Mouse (Mus musculus) kidney, postnatal 10 days (tissue): Measurements from ENCODE around the gene Cln3.
A peak's percentile ranks its signal among the peaks of the same experiment; 100 is the strongest.

Experiments used
- DNase-seq: peaks from one replicate; pipeline ENCODE4 v3.0.0; 2021; ENCODE audit warnings: mixed read lengths

Gene Cln3

DNA sequence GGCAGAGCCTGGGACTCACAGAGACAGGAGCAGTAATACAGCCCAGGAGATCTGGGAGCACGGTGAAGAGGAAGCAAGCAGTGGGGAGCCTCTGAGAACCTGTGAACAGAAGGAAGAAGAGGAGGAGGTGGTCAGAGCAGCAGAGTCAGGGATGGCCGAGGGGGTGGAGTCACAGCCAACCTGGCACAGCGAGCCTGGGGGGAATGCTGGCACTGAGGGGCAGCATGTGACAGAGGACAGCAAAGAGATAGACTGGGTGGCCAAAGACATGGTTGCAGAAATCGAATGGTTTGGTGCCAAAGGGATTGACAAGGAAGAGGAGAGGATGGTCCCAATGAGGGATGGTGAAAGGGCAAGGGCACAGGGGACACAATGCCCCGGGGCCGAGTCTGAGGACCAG, at the start of gene Cln3:
Cln3 (minus strand) TSS at position 101 of the 400 bp plus-strand sequence.
- no peak for DNase-seq

DNA sequence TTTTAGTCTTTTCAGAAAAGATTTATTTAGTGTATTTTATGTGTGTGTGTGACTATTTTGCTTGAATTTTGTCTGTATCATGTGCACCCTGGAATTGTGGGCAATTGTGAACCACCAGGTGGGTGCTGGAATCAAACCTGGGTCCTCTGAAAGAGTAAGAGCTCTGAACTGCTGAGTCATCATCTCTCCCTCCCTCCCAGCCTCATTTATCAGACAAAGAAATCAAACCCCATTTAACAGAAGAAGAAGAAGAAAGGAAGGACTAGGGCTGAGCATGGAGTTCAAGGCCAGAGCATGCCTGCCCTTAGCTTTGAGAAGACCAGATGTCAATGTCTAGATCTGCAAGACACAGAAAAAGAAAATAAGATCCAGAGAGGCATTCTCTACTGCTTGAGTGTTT, 49.8 kb upstream of the Cln3 start:
- no peak for DNase-seq

DNA sequence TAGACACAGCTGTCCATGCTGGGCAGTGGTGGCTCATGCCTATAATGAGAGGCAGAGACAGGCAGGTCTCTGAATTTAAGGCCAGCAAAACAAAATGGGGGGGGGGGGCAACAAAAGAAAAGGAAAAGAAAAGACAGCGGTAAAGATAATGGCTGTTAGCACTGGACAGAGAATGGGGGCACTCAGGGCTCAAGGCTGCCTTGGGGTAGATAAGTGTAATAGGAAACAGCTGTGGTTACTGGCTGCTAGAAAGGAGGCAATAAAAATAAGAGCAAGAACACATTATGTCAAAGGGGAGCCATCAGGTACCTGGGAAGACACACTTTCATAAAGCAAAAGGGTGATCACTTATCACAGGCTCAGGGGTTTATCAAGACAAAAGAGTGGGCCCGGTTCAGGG, 46.9 kb upstream of the Cln3 start:
- DNase-seq = no peak

DNA sequence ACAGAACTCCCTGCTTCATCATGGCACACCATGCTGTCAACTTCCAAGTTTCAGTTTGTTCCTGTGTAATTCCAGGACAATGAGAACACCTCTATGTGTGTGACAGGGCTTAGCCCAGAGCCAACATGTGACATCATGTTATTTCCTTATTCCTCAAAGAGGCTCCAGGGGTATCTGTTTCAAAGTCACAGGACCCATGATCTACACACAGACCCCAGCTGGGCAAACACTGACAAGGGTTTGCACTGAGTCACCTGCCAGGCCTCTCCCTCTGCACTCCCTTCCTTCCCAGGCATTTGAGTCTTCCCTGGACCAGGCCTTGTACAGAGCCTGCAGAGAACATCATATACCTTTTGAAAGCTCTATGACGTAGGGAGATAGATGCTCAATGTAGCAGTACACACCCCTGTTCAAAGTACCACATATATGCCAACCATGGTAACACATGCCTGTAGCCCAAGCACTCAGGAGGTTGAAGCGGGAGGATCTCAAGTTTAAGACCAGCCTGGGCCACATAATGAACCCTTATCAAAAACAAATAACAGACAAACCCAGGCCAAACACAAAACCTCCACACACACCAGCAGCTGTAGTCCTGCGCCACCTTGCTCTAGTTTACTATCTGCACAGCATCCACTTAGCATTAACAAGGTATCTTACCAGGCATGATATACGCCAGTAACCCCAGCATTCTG, 45.4 kb upstream of the Cln3 start, which contains the start of gene Nupr1:
Nupr1 (minus strand) TSS at position 38 of the 695 bp plus-strand sequence.
- DNase-seq = no peak

DNA sequence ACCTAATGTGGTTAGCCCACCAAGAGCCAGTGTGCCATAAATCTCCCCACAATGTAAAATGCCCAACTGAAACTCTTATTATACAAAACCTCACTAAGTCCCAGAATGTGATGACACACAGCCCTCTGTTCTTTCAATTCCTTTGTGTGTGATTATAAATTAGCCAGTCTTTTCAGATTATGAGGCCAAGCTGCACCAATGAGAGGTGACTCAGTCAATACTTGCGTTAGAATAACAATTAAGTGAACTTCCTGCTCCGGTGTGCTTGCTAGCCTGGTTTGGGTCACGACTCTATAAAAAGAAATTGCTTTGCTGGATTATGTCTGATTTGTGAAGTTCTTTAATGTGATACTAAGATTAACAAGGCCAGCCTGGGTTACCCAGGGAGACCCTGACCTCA, 44.3 kb upstream of the Cln3 start:
- DNase-seq = no peak

DNA sequence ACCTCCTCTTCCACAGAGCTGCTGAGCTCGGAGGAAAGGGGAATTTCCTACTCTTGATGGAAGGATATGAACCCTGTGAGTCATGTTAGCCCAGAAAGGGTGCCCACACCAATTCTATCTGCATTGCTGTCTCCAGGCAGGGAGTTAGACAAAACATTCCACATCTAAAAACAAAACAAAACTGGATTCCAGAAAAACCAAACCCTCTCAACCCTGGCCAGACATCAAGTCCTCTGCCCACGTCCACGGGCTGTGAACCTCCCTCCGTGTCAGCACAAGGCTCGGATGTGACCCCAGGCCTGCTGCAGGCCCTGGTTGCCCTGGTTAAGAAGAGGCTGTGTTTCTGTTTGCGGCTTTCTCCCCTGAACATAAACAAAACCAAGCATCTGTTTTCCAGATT, 42.5 kb upstream of the Cln3 start:
- peak; percentile 49 for DNase-seq

DNA sequence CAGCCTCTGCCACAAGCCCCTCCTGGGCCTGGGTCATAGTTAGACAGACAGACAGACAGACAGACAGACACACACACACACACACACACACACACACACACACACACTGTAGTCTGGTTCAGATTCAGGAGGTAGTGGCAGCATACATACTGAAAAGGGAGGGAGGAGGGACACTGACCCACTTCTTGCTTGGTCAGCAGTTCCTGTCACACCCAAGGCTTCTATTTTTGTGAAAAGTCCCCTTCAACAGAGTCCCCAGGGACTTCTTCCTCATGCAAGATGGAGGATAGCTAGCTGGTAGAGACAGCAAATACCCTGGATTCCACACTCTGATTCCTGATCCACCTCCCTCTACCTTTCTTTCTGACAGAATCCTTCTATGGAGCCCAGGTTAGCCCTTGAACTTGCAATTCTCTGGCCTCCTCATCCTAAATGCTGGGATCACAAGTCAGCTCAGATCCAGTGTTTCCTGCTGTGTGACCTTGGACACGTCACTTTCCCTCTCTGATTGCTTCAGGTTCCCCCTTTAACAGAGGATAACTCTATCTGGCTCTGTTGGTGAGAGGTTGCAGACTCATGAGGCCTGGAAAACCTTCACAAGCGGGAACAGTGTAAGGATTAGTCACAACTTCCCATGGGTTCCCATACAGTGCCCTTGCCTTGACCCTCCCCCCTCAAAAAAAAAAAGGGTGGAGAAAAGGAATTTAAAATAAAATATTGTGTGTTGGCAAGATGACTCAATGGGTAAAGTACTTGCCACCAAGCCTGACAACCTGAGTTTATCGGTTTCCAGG, 40.4 kb upstream of the Cln3 start:
- DNase-seq = no peak

DNA sequence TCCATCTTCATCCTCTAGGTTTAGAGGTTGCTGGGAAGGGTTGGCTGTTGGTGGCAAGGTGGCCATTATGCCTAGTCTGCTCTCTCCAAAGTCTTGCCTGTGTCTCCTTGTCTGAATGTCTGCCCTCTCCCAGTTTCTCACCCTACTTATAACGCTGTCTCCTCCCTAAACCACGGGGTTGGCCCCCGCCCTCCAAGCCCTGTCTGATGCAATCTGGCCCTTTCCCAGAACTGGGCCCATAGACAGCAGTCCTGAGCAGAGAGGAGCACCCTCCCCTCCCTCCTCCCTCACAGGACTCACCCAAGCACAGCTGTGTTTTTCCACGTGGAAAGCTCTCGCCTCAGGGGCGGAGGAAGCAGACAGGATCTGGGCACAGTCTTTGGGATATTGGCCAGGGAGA, 39.8 kb upstream of the Cln3 start:
- peak; percentile 73 for DNase-seq

DNA sequence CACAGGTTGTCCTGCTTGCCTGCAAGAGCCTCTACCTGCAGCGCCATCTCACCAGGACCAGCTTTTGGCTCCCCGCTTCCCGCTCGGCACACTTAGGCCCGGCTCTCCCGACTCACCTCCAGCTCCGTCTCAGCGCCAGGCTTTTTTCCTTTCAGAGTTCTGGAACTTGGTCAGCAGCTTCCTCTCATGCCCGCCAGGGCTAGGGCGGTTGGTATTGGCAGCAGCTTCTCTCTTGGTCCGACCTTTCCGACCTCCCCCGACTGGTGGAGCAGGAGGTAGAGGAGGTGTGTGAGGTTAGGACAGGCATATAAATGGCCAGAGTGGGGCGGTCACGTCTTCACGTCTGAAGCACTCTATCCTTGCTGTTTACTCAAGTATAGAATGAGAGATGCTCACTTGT, 39.2 kb upstream of the Cln3 start:
- peak; percentile 26 for DNase-seq

DNA sequence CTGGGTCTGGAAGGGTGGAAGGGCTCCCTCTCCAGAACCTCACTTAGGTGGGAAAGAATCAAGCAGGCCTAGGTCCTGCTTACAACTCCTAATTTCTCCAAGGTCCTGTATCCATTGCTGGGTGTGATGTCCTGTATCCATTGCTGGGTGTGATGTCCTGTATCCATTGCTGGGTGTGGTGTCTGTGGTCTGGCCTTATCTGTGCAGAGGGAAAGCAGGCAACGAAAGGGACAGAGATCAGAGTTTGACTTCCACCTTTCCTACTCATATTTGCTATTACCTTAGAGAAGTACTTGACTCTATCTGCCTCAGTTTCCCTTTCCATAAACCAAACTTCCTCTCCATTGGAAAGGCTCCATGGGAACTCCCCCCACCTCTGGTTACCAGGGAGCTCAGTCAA, 37.8 kb upstream of the Cln3 start:
- no peak for DNase-seq

DNA sequence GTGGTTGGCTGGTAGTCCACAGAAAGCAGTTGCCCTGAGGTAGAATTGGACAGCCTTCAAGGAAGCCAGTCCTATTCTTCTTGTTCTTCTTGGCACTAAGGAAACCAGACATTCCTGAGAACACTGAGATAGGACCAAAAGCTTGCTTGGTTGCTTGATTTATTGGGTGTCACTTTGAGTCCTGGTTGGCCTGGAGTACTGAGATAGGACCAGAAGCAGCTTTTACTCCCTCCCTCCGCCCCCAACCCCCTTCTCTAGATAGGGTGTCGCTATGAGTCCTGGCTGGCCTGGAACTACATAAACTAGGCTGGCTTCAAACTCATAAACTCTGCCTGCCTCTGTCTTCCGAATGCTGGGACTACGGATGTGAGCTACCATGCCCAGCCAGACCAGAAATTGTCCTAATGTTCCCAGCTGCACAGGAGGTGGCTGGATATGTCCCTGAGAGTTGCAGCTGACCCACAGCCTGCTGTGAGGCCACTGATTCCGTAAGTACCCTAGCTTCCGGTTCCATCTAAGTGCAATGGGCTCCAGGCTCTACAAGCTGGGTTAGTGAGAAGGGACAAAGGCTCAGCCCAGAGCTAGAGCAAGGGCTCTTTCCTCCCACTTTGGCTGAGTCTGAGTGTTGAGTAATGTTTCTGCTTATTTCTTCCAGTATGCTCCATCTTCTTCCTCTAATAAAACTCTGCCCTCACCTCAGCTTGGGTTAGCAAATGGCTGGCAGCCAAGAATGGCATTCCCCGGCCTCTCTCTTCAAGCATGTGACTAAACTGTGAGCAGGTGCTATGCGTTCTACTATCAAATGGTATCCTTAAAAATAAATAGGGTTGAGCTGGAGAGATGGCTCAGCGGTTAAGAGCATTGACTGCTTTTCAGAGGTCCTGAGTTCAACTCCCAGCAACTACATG, 36.1 kb upstream of the Cln3 start:
- DNase-seq = peak; percentile 48

DNA sequence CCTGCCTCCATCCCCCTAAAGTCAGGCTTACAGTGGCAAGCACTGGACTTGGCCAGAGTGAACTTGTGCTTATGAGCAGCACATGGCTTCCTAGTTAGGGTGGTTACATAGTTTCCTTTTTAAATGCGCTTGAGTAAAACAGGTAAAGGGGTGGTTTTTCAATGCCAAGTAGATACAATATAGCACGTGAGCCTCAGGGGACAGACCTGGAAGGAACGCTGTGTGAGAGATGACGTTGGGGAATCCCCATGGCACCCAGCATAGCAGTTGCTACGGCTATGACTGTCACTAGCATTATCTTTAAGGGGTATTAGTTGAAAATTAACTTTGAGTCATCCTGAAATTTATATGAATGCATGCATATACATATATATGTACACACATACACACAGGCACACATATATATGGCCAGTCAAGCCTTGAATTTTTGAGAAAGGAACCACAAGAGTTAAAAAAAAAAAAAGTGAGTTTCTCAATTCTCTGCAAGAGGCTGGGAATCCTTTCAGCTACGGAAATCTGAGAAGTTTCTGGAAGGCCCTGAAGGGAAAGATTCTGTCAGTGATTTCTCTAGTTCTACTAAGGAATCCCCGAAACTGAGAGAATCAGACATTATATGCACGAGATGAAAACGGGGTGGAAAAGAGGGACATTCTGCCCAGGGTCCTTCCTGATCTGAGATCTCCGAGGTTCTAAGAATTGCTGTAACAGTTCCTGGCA, 34.1 kb upstream of the Cln3 start:
- no peak for DNase-seq

DNA sequence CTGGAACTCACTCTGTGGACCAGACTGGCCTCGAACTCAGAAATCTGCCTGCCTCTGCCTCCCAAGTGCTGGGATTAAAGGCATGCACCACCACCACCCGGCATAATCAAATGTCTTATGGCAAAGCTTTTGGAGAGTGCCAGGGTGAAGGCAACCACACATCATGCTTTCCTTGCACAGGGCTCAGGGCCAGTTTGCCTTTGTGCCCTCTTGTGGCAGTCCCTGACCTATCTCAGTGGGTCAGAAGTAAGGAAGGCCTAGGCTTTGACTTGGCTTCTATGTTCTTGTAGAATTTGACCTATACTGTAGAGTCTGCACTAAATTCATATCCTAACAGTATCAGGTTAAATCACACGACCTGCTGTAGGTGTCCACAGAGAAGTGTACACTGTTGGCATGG, 31.1 kb upstream of the Cln3 start:
- DNase-seq = no peak

DNA sequence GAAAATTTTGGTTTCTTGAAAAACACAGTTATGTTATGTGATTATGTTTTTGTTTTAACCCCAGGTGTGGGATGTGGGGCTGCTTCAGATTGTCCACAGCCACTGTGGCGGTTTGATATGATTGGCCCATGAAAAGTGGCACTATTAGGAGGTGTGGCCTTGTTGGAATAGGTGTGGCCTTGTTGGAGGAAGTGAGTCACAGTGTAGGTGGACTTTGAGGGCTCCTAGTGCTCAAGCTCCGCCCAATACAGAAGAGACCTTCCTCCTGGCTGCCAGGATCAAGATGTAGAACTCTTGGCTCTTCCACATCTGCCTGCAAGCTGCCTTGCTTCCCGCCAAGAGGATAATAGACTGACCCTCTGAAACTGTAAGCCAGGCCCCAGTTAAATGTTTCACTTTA, 27.1 kb upstream of the Cln3 start:
- no peak for DNase-seq

DNA sequence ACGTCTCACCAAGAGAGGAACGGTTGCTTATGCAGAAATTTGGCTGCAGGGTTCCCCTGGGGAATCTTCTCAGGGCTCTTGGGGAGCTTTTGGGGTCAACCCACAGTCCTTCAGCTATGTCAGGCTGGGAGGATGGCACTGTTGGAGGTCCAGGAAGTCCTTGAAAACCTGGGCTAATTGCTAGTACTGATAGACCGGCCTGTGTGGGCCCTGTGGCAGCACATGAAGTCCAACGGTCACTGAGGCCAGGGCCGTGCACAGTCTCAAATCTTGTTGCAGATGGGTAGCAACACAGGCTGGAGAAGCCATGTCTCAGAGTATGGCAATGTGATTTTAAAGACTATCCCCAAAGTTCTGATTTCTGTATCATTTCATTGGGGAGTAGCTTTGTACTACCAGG, 22.2 kb upstream of the Cln3 start:
- no peak for DNase-seq

DNA sequence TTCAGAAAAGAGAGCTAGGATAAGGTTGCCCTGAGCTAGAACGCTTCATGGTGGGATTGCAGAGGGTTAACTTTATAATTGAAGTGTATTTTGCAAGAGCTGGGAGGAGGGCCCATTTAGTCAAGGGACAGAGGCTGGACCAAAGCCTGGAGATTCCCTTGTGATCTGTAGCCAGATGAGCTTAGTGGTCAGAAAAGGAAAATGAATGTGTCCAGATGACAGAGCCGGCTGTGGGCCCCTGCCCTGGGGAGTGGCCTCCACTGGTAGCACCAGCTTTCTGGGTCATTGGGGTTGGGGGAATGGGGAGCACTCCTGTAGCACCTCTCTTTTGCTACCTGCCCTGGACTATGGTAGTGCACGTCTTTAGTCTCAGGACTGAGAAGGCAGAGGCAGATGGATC, 21.4 kb upstream of the Cln3 start:
- DNase-seq = peak; percentile 53

DNA sequence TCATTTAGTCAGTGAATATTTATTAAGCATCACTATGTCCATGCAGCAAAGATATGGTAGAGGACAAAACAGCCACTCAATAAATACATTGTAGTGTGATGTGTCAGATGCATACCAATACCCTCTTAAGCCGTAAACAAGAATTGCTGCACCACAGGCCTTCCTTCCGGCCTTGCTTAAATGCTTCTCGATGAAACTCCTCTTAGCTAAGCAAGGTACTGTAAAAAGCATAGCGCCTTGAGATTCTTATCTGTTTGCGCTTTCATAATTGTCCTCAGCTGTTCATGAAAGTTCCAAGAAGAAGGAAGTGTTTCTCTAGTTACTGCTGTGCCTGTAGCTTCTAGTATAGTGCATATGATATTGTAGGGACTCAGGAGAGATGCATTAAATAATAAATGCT, 21.0 kb upstream of the Cln3 start:
- DNase-seq = no peak

DNA sequence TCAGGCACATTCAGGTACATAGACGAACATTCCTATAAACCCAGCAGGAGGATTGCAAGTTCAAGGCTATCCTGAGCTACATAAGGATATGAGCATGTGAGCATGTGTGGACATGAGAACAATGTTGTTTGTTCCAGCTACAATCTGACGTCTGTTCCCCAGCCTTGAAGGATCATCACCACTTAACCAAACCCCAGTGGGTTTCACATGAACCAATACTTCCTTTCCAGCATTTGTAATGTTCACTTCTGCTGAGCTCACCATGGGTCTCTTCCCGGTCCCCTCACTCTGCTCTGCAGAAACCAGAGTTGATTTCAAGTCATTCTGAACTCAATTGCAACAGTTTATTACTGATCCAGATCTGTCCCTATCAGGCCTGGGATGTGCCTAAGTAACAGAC, 17.0 kb upstream of the Cln3 start:
- DNase-seq = no peak

DNA sequence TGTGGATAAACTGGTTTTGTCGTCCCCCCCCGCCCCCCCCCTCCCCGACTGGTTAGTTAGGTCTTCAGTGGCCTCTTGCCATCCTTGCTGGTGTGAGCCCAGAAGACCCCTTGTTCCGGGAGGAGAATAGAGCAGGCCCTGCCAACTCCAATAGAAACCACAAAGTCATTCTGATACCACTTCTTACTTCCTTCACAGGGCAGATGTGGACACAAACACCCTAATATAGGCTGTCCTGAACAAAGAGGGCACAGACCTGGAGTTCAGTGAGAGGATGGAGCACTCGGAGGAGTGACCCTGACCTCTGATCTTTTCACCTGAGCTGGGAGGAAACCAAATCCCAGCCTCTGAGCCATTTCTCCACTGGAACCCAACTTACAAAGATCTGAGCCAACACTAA, 16.3 kb upstream of the Cln3 start:
- DNase-seq = no peak

DNA sequence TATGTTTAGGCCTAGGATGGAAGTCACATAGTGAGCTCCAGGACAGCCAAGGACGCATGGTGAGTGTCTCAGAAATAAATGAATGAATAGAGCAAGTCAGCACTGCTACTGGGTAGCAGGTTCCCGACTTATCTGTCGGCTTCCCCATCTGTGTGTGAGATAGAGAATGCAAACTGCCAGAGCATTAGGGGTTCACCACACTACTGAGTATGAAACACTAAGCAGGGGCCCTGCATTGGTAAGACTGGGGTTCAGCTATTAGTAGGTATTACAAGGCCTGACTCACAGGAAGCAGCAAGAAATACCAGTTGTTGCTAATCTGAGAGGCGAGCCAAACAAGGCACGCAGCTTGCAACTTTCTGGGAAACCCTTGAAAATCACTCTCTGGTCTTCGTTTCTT, 13.3 kb upstream of the Cln3 start:
- DNase-seq = no peak

DNA sequence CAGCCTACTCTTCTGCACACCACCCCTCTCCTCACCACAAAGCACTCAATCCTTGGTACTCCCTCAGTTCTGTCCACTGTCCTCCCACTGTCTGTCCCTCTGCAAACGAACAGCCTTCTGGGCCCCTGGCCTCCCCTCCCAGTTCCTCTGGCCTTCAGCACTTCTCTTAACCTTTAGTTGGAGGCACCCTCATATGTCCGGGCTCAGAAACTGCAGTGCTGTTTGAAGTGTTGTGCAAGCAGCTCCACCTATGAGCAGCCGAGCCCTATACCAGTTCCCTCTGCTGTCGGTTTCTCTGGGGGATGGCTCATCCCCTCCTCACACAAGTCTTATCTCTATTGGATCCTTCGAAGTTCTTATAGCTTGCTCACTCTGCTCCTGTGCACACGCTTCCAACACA, 10.8 kb upstream of the Cln3 start:
- no peak for DNase-seq

DNA sequence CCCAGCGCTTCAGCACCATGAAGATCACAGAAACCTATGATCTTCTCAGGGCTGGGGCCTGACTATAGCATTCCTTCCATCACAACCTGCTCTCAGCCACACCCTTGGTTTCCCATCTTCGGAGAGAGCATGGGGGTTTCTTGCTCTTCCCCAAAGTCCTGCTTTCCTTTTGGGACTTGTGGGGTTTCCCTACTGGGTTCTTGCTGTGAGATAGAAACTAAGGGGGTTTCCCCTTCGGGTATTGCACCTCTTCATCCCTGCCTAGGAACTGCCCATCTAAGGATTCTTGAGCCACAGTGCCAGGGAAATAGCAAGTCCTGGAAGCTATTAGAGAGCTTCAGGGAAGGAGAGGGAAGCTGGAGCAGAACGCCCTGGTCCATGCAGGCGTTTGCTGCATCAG, 10.3 kb upstream of the Cln3 start:
- no peak for DNase-seq
